Mouse (Mus musculus): ENCODE data around the gene Iqcg.
A peak's percentile ranks its signal among the peaks of the same experiment; 100 is the strongest.
"Not testable (repeated sequence)": the region's sequence is repeated elsewhere in the genome, so short reads cannot be mapped to it uniquely, and the experiment has no call there.

Iqcg gene

DNA sequence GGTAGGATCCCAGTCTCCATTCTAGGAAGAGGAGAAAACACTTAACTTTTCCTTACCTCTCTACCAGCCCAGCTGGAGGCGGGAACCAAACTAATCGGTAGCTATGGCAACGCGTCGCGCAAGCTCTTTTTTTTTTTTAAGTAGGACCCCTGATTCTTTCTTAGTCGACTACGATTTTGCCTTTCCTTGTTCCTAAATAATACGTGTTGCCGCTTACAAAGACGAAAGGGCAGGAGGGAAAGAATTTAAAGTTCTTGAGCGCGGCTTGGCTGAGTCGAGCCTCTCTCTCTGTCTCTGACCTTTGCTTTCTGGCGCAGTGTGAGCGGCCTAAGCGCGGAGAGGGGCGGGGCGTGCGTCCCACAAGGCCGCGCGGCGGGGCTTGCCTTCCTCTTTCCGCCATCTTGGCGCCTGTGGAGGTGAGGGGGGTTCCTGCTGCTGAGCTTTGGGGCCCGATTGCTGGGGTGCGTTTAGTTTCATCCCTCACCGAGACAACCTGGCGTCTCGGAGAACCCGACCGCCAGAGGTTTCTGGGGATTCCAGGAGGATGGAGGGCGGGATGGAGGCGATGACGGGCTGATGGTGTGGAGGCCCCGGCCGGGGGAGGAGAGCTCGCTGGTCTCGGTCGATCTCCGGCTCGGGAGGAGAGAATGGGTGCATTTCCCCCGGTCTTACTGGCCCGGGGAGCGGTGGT is at the start of gene Iqcg, which contains the start of gene Rpl35a:
Gene Iqcg (minus strand): TSS at position 124 of the 691 bp plus-strand sequence.
Gene Rpl35a (plus strand): TSS at position 359 of the 691 bp plus-strand sequence.
- DNase-seq (ENCODE audit: low read depth, low spot score), result peak; percentile 87

- no peak for DNase-seq (ENCODE audit: low read depth, low spot score)
These were observed 29.6 kb upstream of the Iqcg start for GRCm38 (mm10) chr16:33085666-33086065.

- no peak for DNase-seq (ENCODE audit: low read depth, low spot score)
These were observed 28.0 kb upstream of the Iqcg start for GRCm38 (mm10) chr16:33083996-33084395.

DNA sequence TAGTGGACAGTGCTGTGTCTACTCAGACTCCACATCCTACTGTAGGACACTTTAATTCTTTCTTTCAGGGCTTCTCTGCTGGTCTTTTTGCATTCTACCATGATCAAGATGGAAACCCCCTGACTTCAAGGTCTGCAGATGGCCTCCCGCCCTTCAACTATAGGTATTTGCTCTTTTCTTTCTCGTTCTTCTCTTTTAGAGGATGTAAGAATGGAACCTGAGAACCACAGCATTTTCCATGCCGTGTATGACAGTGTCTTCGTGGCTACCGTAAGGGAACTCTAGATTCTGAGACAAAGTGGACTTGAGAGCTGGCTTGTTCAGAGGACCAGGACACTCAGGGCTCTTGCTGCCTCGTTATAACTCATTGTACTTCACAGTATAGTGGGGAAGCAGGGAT is 26.9 kb upstream of the Iqcg start:
- no peak for DNase-seq (ENCODE audit: low read depth, low spot score)

- DNase-seq (ENCODE audit: low read depth, low spot score), result no peak
These were observed 24.0 kb upstream of the Iqcg start for GRCm38 (mm10) chr16:33080063-33080462.

GRCm38 (mm10) chr16:33077069-33077627 is 21.1 kb upstream of the Iqcg start:
- DNase-seq (ENCODE audit: low read depth, low spot score), result no peak

GRCm38 (mm10) chr16:33076078-33076477 is 20.1 kb upstream of the Iqcg start:
- DNase-seq (ENCODE audit: low read depth, low spot score), result no peak

DNA sequence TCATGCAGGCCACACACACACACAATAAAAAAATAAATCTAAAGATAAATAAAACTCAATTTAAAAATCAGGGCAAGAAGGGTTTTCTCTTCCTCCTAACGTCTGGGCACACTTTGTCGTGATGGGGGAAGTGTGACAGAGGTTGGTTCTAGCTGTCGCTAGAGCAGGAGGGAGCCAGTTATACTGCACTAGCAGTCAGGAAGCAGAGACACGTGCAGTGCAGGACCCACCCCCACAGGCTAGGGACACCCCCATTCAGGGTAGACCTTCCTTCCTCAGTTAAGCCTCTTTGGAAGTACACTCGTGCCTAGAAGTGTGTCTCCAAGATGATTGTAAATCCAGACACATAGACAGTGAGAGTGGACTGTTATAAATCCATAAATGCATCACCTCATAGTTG is 18.9 kb upstream of the Iqcg start:
- DNase-seq (ENCODE audit: low read depth, low spot score), result no peak

- DNase-seq (ENCODE audit: low read depth, low spot score), result no peak
These were observed 17.0 kb upstream of the Iqcg start for GRCm38 (mm10) chr16:33072871-33073557.

DNA sequence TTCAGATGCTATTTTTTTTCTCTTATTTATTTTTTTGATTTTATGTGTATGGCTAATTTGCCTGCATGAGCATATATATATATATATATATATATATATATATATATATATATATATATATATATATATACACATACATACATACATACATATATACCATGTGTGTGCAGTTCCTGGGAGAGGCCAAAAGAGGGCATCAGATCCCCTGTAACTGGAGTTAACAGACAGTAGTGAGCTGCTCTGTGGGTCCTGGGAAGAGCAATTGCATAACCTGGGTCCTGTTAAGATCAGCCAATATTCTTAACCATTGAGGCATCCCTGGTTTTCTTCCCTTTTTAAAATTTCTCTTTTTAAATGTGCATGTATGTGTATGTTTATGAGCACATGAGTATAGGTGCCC is 14.9 kb upstream of the Iqcg start:
- no peak for DNase-seq (ENCODE audit: low read depth, low spot score)

DNA sequence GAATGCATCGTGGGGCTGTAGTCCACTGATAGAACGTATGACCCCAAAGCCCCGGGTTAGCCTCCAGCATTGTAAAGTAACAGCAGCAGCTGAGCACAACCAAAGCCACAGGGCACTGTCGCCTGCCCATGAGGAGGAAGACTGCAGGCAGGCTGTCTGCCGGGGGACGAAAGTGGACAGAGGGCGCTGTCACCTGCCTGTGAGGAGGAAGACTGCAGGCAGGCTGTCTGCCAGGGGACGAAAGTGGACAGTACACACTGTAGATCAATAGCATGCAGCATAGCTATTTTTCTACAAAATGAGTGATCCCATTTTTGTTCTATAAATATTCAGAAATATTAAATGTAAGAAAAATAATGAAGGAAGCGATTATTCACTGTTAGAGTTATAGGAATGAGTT is 8.6 kb upstream of the Iqcg start:
- DNase-seq (ENCODE audit: low read depth, low spot score), result no peak

DNA sequence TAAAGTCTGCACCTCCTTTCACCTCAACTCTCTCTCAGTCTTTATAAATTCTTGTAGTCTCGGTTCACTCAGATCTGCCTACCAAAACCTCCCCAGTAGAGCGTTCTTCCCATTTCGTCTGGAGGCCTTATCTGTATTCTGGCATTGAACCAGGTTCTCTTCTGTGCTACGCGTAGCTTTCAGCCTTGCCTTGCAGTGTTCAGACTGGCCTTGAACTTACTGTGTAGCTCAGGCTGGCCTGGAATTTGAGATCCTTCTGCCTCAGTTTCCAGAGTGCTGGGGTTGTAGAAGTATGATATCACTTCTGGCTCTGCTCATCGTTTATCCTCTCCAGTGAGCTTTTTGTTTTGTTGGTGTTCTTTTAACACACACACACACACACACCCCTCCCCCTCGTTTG is 7.2 kb upstream of the Iqcg start:
- no peak for DNase-seq (ENCODE audit: low read depth, low spot score)

GRCm38 (mm10) chr16:33062682-33063131 is 6.7 kb upstream of the Iqcg start:
- DNase-seq (ENCODE audit: low read depth, low spot score), result peak; percentile 25

GRCm38 (mm10) chr16:33062024-33062681 is 6.1 kb upstream of the Iqcg start, which contains the start of gene Lmln:
TSS of gene Lmln (plus strand) at chr16:33062521.
- DNase-seq (ENCODE audit: low read depth, low spot score), result peak; percentile 91

GRCm38 (mm10) chr16:33061400-33061799 is 5.4 kb upstream of the Iqcg start:
- no peak for DNase-seq (ENCODE audit: low read depth, low spot score)

- DNase-seq (ENCODE audit: low read depth, low spot score), result no peak
These were observed 4.9 kb upstream of the Iqcg start for GRCm38 (mm10) chr16:33060926-33061325.

GRCm38 (mm10) chr16:33059471-33059870 is 3.5 kb upstream of the Iqcg start:
- DNase-seq (ENCODE audit: low read depth, low spot score), result no peak

DNA sequence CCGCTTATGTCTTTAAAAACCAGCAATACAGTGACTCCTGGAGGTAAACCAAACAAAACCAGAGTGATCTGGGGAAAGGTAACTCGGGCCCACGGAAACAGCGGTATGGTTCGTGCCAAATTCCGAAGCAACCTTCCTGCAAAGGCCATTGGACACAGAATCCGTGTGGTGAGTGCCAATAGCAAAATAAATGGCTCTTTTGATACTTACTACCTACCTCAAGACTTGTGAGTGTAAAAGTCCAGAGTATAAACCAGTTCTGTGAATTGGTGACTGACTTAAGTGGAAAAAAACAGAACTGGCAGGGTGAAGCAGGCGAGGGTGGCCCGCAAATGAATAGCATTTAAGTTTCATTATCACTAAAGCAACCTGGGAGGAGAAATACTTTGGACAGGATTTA is 2.6 kb upstream of the Iqcg start:
- DNase-seq (ENCODE audit: low read depth, low spot score), result not testable (repeated sequence)

- no peak for DNase-seq (ENCODE audit: low read depth, low spot score)
These were observed 2.0 kb upstream of the Iqcg start for GRCm38 (mm10) chr16:33058033-33058432.

DNA sequence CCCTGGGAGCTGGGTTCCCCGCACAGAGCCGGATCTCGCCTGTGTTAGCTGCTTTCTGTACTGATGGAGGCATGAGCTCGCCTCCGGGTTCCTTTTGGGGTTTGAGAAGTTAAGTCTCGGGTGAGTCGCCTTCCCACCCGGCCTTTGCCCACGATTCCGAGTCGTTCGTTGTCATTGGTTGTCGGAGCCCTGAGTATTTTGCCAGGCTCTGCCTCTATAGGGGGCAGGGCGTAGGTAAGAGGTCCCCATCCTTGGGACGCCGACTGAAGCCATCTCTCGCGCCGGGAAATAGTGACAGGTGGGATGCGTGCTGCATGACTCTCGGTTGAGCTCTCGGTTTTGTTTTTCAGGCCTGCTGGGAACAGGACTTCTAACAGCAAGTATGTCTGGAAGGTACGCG is 768 bp upstream of the Iqcg start:
- DNase-seq (ENCODE audit: low read depth, low spot score), result no peak

DNA sequence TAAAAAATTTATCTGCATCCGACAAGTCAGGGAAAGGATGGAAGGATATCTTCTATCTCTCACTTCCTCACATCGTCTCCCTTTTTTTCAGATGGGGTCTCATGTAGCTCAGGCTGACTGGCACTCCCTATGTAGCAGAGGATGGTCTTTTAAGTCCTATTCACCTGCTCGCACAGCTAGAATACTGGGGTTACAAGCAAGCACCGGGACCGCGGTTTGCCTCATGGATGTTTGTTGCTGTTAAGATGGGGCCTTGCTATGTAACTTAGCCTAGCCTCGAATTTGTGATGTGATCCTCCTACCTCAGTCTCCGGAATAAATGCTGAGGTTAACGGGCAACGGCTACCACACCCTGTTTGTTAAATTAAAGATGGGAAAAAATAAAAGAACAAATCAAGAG is 363 bp downstream of the Iqcg start:
- no peak for DNase-seq (ENCODE audit: low read depth, low spot score)

GRCm38 (mm10) chr16:33054927-33055326 is 1.1 kb downstream of the Iqcg start:
- not testable (repeated sequence) for DNase-seq (ENCODE audit: low read depth, low spot score)
